Mouse (Mus musculus) natural killer cell, adult 2 months (primary cell): ENCODE data around the gene Pxdn.

Source experiments
- DNase-seq, 2 experiments: peaks; one replicate each; pipeline ENCODE4 v3.0.0; 2022; ENCODE audit warnings: low spot score in 2 of 2

The Pxdn gene

DNA sequence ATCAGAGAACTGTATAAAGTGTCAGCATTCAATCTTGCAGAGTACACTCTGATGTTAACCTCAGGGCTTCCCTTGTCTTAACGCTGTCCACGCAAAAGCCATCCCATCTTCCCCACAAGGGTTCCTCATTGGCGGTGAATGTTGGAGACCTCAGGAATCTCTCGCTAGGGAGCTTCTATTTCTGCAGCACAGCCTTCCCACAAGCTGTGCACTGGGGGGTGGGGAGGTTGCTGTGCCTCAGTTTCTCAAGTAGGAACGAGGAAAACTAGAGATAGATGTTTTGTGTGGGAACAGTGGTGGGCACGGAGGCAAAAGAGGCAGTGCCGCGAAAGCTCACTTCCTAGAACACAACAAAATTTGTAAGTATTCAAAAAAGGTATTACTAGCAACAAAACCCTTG lies at the start of gene Pxdn:
Gene Pxdn (plus strand): TSS at position 301 of the 400 bp plus-strand sequence.
- no peak for DNase-seq

DNA sequence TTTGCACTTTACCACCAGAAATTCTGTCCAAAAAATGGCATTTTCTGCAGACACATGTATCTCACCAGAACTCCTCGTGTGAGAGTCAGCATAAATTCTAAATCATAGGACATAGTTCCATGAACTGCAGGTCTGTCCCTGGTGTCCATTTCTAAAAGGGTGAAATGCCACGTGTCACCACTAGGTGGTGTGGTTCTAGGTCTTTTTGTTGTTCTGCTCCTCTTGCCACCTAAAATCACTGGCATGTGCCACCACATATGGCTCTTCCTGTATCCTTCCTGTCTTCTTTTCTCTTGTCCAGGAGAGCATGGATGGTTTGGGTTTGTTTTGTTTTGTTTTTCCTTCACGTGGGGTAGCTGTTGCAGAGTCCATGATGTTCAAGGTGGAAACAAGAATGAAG lies 42.7 kb upstream of the Pxdn start:
- DNase-seq: no peak

- no peak for DNase-seq
Observed at GRCm38 (mm10) chr12:29897533-29898085, 39.8 kb upstream of the Pxdn start.

DNA sequence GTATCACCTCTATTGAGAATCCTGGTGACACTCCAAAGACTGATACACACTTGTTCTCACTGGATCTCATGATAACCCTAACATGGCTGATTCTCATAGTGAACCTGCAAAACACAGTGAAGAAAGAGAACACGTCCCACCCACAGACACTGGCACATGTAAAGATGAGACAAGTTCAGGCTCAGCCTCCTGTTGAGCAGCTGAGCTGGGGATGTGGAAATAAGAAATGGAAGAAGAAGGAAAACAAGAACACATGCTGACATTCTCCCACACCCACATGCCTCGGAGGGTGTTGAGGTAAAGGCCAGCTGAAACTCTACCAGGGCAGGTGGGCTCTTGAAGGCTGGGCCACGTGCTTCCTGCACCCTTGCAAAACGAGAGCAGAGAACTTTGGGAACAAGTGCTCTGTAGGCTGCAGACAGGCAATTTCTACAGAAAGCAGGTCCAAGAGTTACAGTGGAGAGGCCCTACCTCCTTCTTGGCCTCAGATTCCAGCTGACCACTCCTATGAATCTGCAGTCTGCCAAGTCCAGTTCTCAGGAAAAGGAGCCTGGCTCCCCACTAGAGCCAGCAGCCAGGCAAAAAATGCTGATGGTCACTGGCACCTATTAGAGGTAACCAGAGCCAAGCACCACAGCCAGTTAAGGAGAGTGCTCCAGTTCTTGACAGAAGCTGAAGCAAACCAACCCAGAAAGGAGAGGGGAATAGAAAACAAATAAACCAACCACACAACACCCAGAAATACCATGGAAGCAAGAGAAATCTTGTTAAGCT lies 33.1 kb upstream of the Pxdn start:
- DNase-seq: no peak

- DNase-seq: no peak
Observed at GRCm38 (mm10) chr12:29907056-29907455, 30.4 kb upstream of the Pxdn start.

- no peak for DNase-seq
Observed at GRCm38 (mm10) chr12:29916139-29916538, 21.3 kb upstream of the Pxdn start.

DNA sequence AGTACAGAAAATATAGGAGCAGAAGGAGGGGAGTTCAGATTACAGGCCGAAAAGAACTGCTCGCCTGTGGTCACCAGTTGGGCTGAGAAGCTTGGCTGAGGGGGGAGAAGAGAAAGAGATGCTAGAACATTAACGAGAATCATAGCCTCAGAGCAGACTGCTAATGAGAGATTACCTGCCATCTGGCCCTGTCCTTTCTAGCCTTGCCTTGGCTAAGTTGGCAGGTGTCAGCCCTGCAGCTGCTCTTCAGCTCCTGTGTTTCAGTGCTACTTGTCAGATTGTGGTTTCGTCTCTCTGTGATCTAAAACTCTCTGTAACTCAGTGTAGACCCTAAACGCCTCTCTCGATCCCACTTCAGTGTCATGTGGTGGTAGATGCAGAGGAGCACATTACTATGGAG lies 20.6 kb upstream of the Pxdn start:
- DNase-seq: no peak

GRCm38 (mm10) chr12:29920298-29920697 lies 17.1 kb upstream of the Pxdn start:
- no peak for DNase-seq

DNA sequence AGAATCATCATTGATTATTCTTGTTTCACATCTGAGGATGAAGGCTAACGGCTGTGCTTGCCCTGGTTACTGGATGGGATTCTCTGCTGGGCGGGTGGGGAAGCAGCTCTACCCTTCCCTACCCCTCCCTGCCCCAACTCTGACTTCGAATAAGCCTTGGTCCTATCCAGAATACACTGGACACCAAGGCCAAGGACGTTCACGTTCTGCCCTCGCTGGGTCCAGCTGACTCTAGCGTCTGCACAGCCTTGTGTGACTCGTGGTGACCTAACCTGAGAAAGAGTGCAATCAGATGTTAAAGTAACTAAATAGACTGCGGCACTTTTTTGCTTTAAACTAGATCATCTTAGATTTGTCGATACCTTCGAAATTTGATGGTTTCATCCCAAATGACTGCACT lies 15.9 kb upstream of the Pxdn start:
- DNase-seq: no peak

GRCm38 (mm10) chr12:29926896-29927295 lies 10.5 kb upstream of the Pxdn start:
- DNase-seq: no peak

DNA sequence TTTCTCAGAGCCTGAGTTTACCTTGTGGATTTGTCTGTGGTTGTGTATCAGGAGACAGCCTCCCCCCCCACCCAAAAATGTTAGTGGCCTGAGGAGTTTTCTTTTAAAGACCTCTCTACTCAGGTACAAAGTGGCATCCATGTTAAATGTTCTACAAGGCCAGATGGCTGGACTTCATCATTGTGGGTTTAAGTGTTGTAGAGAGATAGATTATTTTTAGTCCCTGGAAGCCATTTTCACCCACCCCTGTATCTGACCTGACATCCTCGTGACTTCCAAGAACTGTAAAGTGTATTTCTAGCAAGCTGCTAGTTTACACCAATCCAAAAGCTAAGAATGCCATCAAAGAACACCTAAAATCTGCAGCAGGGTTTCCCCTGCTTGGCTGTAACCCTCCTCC lies 6.8 kb upstream of the Pxdn start:
- DNase-seq: no peak

- no peak for DNase-seq
Observed at GRCm38 (mm10) chr12:29932951-29933350, 4.5 kb upstream of the Pxdn start.

GRCm38 (mm10) chr12:29933501-29933900 lies 3.9 kb upstream of the Pxdn start:
- no peak for DNase-seq

DNA sequence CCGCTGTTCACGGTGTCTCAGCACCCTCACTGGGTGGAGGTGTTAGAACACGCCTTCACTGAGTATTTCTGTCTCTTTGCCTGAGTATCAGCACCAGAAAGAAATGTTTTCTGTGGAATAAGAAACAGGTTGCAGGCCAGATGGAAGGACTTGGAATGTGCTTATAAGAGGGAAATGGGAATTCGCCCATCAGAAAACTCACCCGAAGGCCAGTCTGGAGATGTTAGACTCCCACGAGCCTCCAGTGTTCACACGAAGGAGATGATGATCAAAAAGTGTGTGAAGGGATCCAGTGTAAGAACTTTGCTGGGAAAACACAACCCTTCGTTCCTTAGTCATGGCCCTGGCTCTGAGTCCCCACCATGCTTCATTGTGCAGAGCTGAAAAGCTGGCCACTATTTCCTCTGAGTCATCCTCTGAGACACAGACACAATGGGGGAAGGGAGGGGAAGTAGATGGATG lies 3.3 kb upstream of the Pxdn start:
- no peak for DNase-seq

- DNase-seq: no peak
Observed at GRCm38 (mm10) chr12:29937851-29938375, 505 bp downstream of the Pxdn start.

- DNase-seq: no peak
Observed at GRCm38 (mm10) chr12:29938376-29939041, 1.1 kb downstream of the Pxdn start.

DNA sequence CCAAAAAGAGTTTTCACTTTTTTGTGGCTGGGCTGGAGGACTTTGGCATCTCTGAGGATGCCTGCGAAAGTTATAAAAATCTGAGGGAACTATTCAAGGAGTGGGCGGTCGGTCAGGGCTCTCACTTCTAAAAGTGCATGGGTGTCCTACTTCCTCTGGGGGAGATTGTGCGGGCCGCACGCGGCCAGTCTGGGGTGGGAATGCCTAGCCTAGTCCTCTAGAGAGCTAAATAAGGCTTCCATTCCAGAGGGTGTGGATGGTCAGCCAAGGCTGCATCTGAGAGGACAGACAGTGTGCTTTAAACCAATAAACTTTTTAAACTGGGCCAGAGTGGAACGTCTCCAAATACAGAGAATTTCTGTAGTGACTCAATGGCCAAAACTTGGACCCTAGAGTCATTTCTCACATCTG lies 1.9 kb downstream of the Pxdn start:
- DNase-seq: no peak

DNA sequence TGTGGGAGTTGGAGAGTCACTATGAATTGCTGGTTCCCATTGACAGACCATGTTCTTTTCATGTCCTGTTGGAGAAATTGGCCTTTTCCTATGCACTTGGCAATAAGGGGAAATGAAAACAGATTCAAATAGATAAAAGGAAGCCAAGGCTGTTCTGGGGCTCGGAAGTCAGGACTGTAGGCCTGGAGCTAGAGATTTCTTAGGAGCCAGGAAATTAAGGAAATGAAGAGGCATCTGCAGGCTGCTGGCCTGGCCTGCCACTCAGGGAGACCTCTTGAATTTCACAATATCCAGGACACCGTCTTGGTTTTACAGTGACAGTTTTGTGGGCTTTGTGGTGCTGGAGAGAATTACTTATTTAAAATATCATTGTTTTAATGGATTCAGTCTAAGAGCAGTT lies 5.0 kb downstream of the Pxdn start:
- no peak for DNase-seq

DNA sequence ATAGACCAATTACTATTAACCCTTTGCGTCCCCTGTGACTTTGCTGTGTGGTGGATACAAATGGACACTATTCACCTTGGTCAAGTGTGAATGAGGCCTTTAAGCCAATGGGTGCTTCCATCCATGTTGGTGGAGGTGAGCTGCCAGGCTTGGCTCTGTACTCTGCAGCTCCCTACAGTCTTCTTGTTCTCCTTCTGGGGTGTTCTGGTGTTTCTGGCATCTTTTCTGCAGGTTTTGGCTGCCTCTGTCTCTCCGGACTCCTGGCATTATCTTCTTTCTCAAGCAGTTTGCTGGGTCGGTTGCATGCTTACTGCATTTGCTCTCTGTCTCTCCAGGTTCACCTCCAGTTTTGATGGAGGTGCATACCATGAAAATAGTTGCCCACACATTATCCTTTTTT lies 7.2 kb downstream of the Pxdn start:
- no peak for DNase-seq

GRCm38 (mm10) chr12:29945182-29945743 lies 7.9 kb downstream of the Pxdn start:
- no peak for DNase-seq

- DNase-seq: no peak
Observed at GRCm38 (mm10) chr12:29951043-29951442, 13.6 kb downstream of the Pxdn start.

DNA sequence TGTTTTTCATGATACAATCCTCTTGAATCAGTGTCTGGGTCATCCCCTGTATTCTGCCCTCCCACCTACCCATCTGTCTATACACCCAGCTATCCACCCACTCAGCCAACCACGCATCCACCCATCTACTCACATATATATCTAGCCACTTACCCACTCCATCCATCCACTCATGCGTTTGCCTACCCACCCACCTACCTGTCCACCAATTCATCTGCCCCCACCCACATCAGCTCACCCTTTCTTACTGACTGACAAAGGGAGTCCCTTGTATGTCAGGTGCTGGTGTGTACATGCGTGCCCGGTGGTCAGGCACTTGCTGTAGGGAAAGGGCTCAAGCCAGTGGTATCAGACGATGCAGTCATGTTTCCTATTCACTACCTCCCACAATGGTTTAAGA lies 14.1 kb downstream of the Pxdn start:
- no peak for DNase-seq
